Mouse (Mus musculus) stomach, postnatal 0 days (tissue): ENCODE results near the gene Cyb5b. TPM values are rescaled to one million over a fixed set of nuclear protein-coding genes. Genes with fewer than 3 reads are reported as not detected.

Experiments used
- ATAC-seq: fragments of 200-750 bp; cut with Nextera tagmentation; 2 replicates; pipeline ENCODE4 v1.8.0; 2017; ENCODE audit not compliant: low FRiP score, low TSS enrichment
- DNase-seq: peaks from one replicate; pipeline ENCODE4 v3.0.0-alpha.2; 2016; ENCODE audit warnings: low spot score
- H3K27ac ChIP-seq: fragments of 300-500 bp; sonication (generic); replicated peaks from 2 replicates; pipeline ENCODE4 v1.5.1; 2014; ENCODE audit warnings: mild to moderate bottlenecking, control low read depth
- H3K27me3 ChIP-seq: fragments of 300-500 bp; sonication (generic); 2 replicates; pipeline ENCODE4 v1.6.1; 2014; ENCODE audit warnings: low read length; ENCODE audit not compliant: control insufficient read depth, insufficient read depth
- H3K36me3 ChIP-seq: fragments of 300-500 bp; sonication (generic); 2 replicates; pipeline ENCODE4 v1.6.1; 2014; ENCODE audit warnings: low read length, mixed read lengths; ENCODE audit not compliant: control insufficient read depth, insufficient read depth
- H3K4me1 ChIP-seq: fragments of 300-500 bp; sonication (generic); replicated peaks from 2 replicates; pipeline ENCODE4 v1.6.1; 2014; ENCODE audit warnings: antibody characterized with exemption; ENCODE audit not compliant: control insufficient read depth, insufficient read depth
- H3K4me2 ChIP-seq: fragments of 300-500 bp; sonication (generic); replicated peaks from 2 replicates; pipeline ENCODE4 v1.6.1; 2014; ENCODE audit warnings: low read depth, mild to moderate bottlenecking, control low read depth, moderate library complexity
- H3K4me3 ChIP-seq: fragments of 300-500 bp; sonication (generic); 2 replicates; pipeline ENCODE4 v1.5.1; 2014; ENCODE audit warnings: low read depth, low read length, control low read depth
- H3K9ac ChIP-seq: fragments of 300-500 bp; sonication (generic); 2 replicates; pipeline ENCODE4 v1.6.1; 2014; ENCODE audit warnings: mild to moderate bottlenecking, low read length, control low read depth, mixed read lengths
- H3K9me3 ChIP-seq: fragments of 300-500 bp; sonication (generic); 2 replicates; pipeline ENCODE4 v1.6.1; 2016; ENCODE audit warnings: low read length; ENCODE audit not compliant: control insufficient read depth
- CTCF ChIP-seq: IDR thresholded peaks from 2 replicates; pipeline ENCODE4 v1.5.1; 2016; ENCODE audit warnings: antibody characterized with exemption, low read depth, mild to moderate bottlenecking, moderate library complexity
- EP300 ChIP-seq: optimal IDR thresholded peaks from 2 replicates; pipeline ENCODE3; 2016; ENCODE audit warnings: antibody characterized with exemption
- WGBS: fragments of 180-500 bp; shearing (Covaris S2); extraction: QIAGEN DNeasy Blood & Tissue Kit; methylation state at CpG from one replicate; pipeline ENCODE4 v1.1.7; 2014; 5-methylcytosine and 5-hydroxymethylcytosine counted together
- polyA plus RNA-seq: library from polyadenylated mRNA; unstranded; fragments of >200 nt; fragmentation: Nextera tagmentation; extraction: Ambion mirVana; gene quantifications from 2 replicates; pipeline ENCODE4 v1.2.1, GENCODE M21; 2015

Gene Cyb5b
- polyA plus RNA-seq, 1 experiment from 2014 or later = 52.6 TPM

GRCm38 (mm10) chr8:107187631-107188030 is 37.2 kb downstream of the Cyb5b start:
- H3K9ac ChIP-seq = no peak overlapping the region
- H3K27ac ChIP-seq = no peak overlapping the region
- TF ChIP-seq EP300 = no peak
- no peak for DNase-seq
- H3K36me3 ChIP-seq = 0 out of 2 replicates have a peak, but pooled peaks cover 8% of the 10 kb centered on the region
- ATAC-seq = no peak
- WGBS = 78% methylated on average over 5 of the region's 5 CpGs
- H3K27me3 ChIP-seq = no peaks in the 10 kb centered on the region
- H3K4me2 ChIP-seq = no peak overlapping the region
- H3K9me3 ChIP-seq = no peaks in the 10 kb centered on the region
- no peak overlapping the region for H3K4me3 ChIP-seq
- H3K4me1 ChIP-seq = no peaks in the 10 kb centered on the region

DNA sequence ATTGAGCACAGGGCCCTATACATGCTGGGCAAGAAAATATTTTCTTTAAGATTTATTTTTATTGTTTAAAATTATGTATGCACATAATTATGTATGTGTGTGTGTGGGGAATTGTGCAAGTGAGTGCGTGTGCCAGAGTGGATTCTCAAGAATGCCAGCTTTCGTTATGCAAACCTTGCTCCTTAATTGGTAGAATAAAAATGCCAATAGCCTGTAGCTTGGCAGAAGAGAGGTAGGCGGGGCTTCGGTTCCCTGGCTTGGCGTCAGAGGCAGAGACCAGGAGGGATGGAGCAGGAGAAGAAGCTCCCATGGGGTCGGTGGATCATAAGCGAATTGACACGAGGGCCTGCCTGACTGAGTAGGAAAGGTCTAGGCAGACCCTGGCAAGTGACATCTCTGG is 42.2 kb downstream of the Cyb5b start:
- TF ChIP-seq CTCF = no peak
- TF ChIP-seq EP300 = no peak
- no peaks in the 10 kb centered on the region for H3K36me3 ChIP-seq
- H3K4me1 ChIP-seq = no peaks in the 10 kb centered on the region
- ATAC-seq (no peak), DNase-seq (no peak)
- no peak overlapping the region for H3K4me3 ChIP-seq
- no peaks in the 10 kb centered on the region for H3K27me3 ChIP-seq
- WGBS = 66% methylated on average over 8 of the region's 8 CpGs
- H3K27ac ChIP-seq = no peak overlapping the region
- no peak overlapping the region for H3K4me2 ChIP-seq
- H3K9me3 ChIP-seq = no peaks in the 10 kb centered on the region
- no peak overlapping the region for H3K9ac ChIP-seq

DNA sequence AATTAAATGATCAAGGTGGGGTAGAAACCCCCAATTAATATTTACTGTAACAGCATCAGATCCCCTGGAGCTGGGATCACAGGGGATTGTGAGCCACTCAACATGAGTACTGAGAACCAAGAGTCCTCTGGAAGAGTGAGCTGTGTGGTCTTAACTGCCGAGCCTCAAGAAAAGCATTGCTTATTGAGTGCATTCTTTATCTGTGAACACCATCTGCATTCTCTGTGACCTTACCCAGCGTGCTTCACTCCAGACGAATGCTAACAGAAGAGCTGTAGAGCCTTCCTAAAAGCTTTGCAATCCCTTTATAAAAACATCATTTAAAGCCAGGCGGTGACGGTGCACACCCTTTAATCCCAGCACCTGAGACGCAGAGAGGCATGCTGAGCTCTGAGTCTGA is 42.9 kb downstream of the Cyb5b start:
- no peak overlapping the region for H3K9ac ChIP-seq
- no peaks in the 10 kb centered on the region for H3K9me3 ChIP-seq
- H3K36me3 ChIP-seq = no peaks in the 10 kb centered on the region
- no peaks in the 10 kb centered on the region; the same call in 1 of the 2 replicates for H3K4me1 ChIP-seq
- ATAC-seq (no peak), DNase-seq (no peak)
- H3K4me3 ChIP-seq = no peak overlapping the region
- TF ChIP-seq EP300 = no peak
- no peak for TF ChIP-seq CTCF
- no peak overlapping the region for H3K27ac ChIP-seq
- H3K27me3 ChIP-seq = no peaks in the 10 kb centered on the region
- H3K4me2 ChIP-seq = no peak overlapping the region
- WGBS = 40% methylated on average over 6 of the region's 6 CpGs

DNA sequence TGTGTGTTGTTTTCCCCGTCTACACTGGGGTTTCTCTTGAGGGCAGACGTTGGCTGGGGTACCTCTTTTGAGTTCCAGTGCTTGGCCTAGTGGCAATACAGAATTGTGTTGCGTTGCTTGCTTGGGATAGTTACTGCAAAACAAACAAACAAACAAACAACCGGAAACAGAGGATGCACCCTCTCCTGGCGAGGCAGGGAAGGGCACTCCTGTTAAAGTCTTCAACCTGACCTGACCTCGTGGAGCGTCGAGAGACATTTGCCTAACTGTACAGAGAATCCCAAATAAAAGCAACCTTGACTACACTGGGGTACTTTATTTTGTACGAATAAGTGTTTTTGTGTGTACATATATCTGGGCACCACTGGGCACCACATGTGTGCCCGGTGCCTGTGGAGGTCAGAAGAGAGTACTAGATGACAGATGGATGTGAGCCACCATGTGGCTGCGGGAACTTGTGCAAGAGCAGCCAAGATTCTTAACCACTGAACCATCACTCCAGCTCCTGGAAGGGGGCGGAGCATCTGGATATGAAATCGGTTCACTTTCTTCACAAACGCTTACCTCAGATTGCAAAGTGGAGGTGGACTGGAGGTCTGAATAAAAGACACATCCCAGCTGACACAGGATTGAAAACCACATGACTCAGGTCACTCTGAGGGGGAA is 44.5 kb downstream of the Cyb5b start:
- Histone ChIP-seq H3K36me3 (no peaks in the 10 kb centered on the region), H3K9ac (no peak overlapping the region), H3K27me3 (no peaks in the 10 kb centered on the region), H3K9me3 (no peaks in the 10 kb centered on the region), H3K27ac (no peak overlapping the region), H3K4me1 (no peaks in the 10 kb centered on the region; the same call in 1 of the 2 replicates), H3K4me2 (no peak overlapping the region), H3K4me3 (no peak overlapping the region)
- ATAC-seq = no peak
- DNase-seq = no peak
- WGBS = 90% methylated on average over 14 of the region's 14 CpGs
- no peak for TF ChIP-seq EP300
- TF ChIP-seq CTCF = no peak

GRCm38 (mm10) chr8:107197901-107198826 is 47.7 kb downstream of the Cyb5b start:
- Histone ChIP-seq H3K27me3 (no peaks in the 10 kb centered on the region), H3K4me2 (no peak overlapping the region; the same call in 1 of the 2 replicates), H3K4me3 (no peak overlapping the region), H3K36me3 (no peaks in the 10 kb centered on the region), H3K27ac (0 out of 2 replicates have a peak overlapping the region, but pooled peaks have one; percentile 59), H3K9ac (no peak overlapping the region), H3K9me3 (no peaks in the 10 kb centered on the region), H3K4me1 (no peaks in the 10 kb centered on the region; the same call in 1 of the 2 replicates)
- WGBS = 40% methylated on average over 24 of the region's 24 CpGs
- DNase-seq (no peak), ATAC-seq (peak; percentile 47; the same call in 1 of the 2 replicates)
- TF ChIP-seq CTCF (no peak), EP300 (no peak)

DNA sequence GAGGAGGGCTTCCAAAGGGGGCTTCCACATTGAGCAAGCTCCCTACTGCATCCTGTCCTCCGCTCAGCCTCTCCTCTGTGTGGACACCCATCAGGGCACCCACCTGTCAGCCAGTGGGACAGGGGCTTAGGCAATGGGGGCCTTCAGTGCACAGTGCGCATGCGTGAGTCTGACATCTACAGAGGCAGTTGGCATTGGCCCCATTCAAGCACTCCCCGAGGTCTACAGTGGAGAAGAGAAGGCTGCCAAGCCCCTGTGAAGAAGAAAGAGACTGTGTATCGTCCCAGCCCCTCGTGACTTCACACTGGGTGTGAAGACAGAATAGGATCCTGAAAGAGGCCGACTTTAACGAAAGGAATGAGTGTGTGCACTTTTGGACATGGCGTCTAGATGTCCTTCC is 54.7 kb downstream of the Cyb5b start:
- TF ChIP-seq CTCF (no peak), EP300 (no peak)
- Histone ChIP-seq H3K27me3 (no peaks in the 10 kb centered on the region), H3K27ac (peak overlapping the region; percentile 78; the same call in 1 of the 2 replicates), H3K4me2 (no peak overlapping the region), H3K4me3 (no peak overlapping the region), H3K9me3 (no peaks in the 10 kb centered on the region), H3K4me1 (peaks cover 3% of the 10 kb centered on the region; the same call in 1 of the 2 replicates), H3K9ac (no peak overlapping the region), H3K36me3 (no peaks in the 10 kb centered on the region)
- WGBS = 82% methylated on average over 9 of the region's 9 CpGs
- DNase-seq (no peak), ATAC-seq (no peak)
